Mouse (Mus musculus): ENCODE data around the gene Ppp1r32.

DNA sequence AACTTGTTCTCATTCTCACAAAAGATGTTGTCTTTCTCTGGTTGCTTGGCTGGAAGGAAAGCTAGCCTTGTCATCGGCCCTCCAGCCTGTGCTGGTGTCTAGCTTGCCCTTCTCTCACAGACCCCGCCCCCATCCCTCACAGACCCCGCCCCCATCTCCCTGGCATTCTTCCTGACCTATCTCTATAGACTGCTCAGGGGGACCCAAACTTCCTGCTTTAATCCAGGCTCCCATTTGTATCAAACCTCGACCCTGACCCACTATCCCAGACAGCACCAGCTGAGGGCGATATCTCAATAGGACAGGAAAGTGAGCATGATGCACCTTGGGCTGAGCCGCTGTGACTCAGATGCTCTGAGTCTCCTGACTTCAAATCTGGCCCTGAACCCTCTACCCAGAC is 8.9 kb downstream of the Ppp1r32 start:
- TF ChIP-seq CTCF (IDR thresholded peaks at IDR 0.05; ENCODE audit: borderline replicate concordance, insufficient read depth, low read length), result no peak
- TF ChIP-seq POLR2A (IDR thresholded peaks at IDR 0.05; ENCODE audit: low read depth, low read length), result no peak
